15 mouse cellular contexts compared by ENCODE assay signal in genomic region chr3:103479845-103480543, GRCm38 (mm10).
"Had no signal": no experiment of that assay in that cellular context is flagged by ENCODE, and none has a peak within 500 bp of the region (broad histone marks: within the 10 kb centered on the region; RNA-seq: fewer than 3 reads in every experiment).

No protein-coding gene starts in this region.

- H3K36me3 ChIP-seq: limb, embryonic 12.5 days; limb, embryonic 15.5 days had no signal

- H3K9me3 ChIP-seq: limb, embryonic 12.5 days; limb, embryonic 15.5 days had no signal

- H3K4me3 ChIP-seq: limb, embryonic 12.5 days; limb, embryonic 15.5 days had no signal

- H3K4me2 ChIP-seq: limb, embryonic 12.5 days; limb, embryonic 15.5 days; liver, embryonic 11.5 days; midbrain, embryonic 11.5 days had no signal

- H3K9ac ChIP-seq: limb, embryonic 12.5 days; limb, embryonic 15.5 days; liver, embryonic 14.5 days; liver, postnatal 0 days had no signal

- DNase-seq: kidney, adult 18-20 months; kidney, adult 9 months; kidney, postnatal 14 days; kidney, postnatal 4 days; left cerebral cortex, postnatal 4 days; liver, postnatal 0 days; midbrain, embryonic 14.5 days; thymus, adult 18-20 months; thymus, postnatal 36 days had no signal

- H3K27me3 ChIP-seq: limb, embryonic 12.5 days; limb, embryonic 15.5 days had no signal

- ATAC-seq: intestine, embryonic 16.5 days; liver, postnatal 0 days had no signal

- H3K27ac ChIP-seq: limb, embryonic 12.5 days; limb, embryonic 15.5 days; liver, embryonic 14.5 days had no signal
